Mouse (Mus musculus): ENCODE measurements around the gene 9230112D13Rik. TPM values are rescaled to one million over a fixed set of nuclear protein-coding genes. Genes with fewer than 3 reads are reported as not detected.

Gene 9230112D13Rik
- total and polyA plus RNA-seq, 2 experiments from 2014 or later, result not detected

- H3K4me1 ChIP-seq (ENCODE audit: control insufficient read depth, insufficient read depth), result 0 out of 2 replicates have a peak, but pooled peaks cover 4% of the 10 kb centered on the region
- H3K9me3 ChIP-seq (replicated peaks; ENCODE audit: control insufficient read depth, low read length), result no peaks in the 10 kb centered on the region
- no peak overlapping the region for H3K27ac ChIP-seq (ENCODE audit: low read depth)
- no peak for TF ChIP-seq EP300 (IDR thresholded peaks at IDR 0.05; ENCODE audit: low read depth)
- TF ChIP-seq CTCF (IDR thresholded peaks at IDR 0.05; ENCODE audit: low read depth), result no peak
- ATAC-seq (ENCODE audit: insufficient read depth, low read depth), result no peak
- H3K4me3 ChIP-seq (ENCODE audit: low read depth, low read length), result no peak overlapping the region
- H3K36me3 ChIP-seq (replicated peaks; ENCODE audit: control insufficient read depth, insufficient read depth, low read length), result no peaks in the 10 kb centered on the region
- no peak overlapping the region for H3K9ac ChIP-seq (replicated peaks; ENCODE audit: low read depth, low read length)
- no peak overlapping the region for H3K4me2 ChIP-seq (ENCODE audit: low read depth, low read length)
- WGBS, result 62% methylated on average over 11 of the region's 11 CpGs
- no peak for DNase-seq (ENCODE audit: low spot score)
- H3K27me3 ChIP-seq (ENCODE audit: control insufficient read depth, insufficient read depth, low read length), result peaks cover 16% of the 10 kb centered on the region
Observed at GRCm38 (mm10) chr14:34511901-34512300, 10.7 kb downstream of the 9230112D13Rik start.

DNA sequence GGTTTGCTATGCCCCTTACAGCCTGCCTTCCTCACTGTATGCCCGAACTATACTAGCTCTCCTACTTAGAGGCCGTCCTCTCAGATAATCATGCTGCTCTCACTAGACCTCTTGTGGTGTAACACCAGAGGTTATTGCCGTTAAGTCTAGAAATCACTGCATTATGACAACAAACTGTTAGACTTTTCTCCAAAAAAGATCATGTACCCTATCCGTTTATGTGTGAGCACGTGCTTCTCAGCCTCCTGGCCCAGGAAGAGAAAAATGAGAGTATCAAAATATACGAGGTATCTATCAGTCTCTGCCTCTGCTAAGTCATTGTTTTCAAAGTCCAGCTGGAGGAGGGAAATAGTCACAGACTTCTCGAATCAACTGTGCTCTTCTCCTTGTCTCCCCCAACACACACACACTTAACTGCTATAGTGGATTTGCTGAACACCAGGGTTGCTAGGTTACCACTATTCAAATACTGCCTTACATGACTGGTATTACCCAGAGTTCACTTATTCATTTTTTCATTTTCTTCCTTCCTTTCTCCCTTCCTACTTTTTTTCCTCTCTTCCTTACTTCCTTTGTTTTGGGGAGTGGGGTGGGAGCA, 13.7 kb downstream of the 9230112D13Rik start:
- Histone ChIP-seq H3K27me3 (ENCODE audit: control insufficient read depth, insufficient read depth, low read length) (peaks cover 19% of the 10 kb centered on the region), H3K4me2 (ENCODE audit: low read depth, low read length) (peak overlapping the region; percentile 22; the same call in 1 of the 2 replicates), H3K9ac (replicated peaks; ENCODE audit: low read depth, low read length) (no peak overlapping the region), H3K4me1 (ENCODE audit: control insufficient read depth, insufficient read depth) (peaks cover 22% of the 10 kb centered on the region), H3K9me3 (replicated peaks; ENCODE audit: control insufficient read depth, low read length) (no peaks in the 10 kb centered on the region), H3K36me3 (replicated peaks; ENCODE audit: control insufficient read depth, insufficient read depth, low read length) (no peaks in the 10 kb centered on the region), H3K4me3 (ENCODE audit: low read depth, low read length) (no peak overlapping the region), H3K27ac (ENCODE audit: low read depth) (peak overlapping the region; percentile 16; the same call in 1 of the 2 replicates)
- no peak for DNase-seq (ENCODE audit: low spot score)
- 19% methylated on average over 7 of the region's 7 CpGs for WGBS
- ATAC-seq (ENCODE audit: insufficient read depth, low read depth), result no peak
- TF ChIP-seq EP300 (IDR thresholded peaks at IDR 0.05; ENCODE audit: low read depth) (no peak), CTCF (IDR thresholded peaks at IDR 0.05; ENCODE audit: low read depth) (no peak)

GRCm38 (mm10) chr14:34508187-34508840, 14.3 kb downstream of the 9230112D13Rik start:
- no peaks in the 10 kb centered on the region for H3K9me3 ChIP-seq (replicated peaks; ENCODE audit: control insufficient read depth, low read length)
- H3K4me2 ChIP-seq (ENCODE audit: low read depth, low read length), result peak overlapping the region; percentile 22; the same call in 1 of the 2 replicates
- peak overlapping the region; percentile 16 for H3K27ac ChIP-seq (ENCODE audit: low read depth)
- DNase-seq (ENCODE audit: low spot score) (no peak), ATAC-seq (ENCODE audit: insufficient read depth, low read depth) (no peak)
- H3K4me3 ChIP-seq (ENCODE audit: low read depth, low read length), result no peak overlapping the region
- TF ChIP-seq CTCF (IDR thresholded peaks at IDR 0.05; ENCODE audit: low read depth) (no peak), EP300 (IDR thresholded peaks at IDR 0.05; ENCODE audit: low read depth) (no peak)
- H3K9ac ChIP-seq (replicated peaks; ENCODE audit: low read depth, low read length), result no peak overlapping the region
- H3K36me3 ChIP-seq (replicated peaks; ENCODE audit: control insufficient read depth, insufficient read depth, low read length), result no peaks in the 10 kb centered on the region
- peaks cover 27% of the 10 kb centered on the region for H3K4me1 ChIP-seq (ENCODE audit: control insufficient read depth, insufficient read depth)
- H3K27me3 ChIP-seq (ENCODE audit: control insufficient read depth, insufficient read depth, low read length), result peaks cover 18% of the 10 kb centered on the region
- WGBS, result 35% methylated on average over 4 of the region's 4 CpGs

DNA sequence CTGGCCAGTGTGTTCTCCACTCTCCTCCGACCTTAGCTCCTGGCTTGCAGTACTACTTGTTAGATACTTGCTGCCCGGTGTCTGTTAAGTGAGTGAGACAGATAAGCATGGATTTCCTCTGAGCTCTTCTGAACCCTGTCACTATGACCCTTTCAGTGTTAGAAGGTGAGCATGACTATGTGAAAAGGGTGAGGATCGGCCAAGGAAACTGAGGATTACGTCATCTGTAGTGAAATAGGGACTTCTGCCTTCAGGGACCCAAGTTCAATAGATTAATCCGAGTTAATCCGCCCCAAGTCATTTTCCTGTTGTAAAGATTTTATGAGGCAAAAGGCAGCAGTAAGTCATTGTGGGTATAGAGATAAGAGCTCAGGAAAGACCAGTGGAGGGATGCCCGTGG, 17.3 kb downstream of the 9230112D13Rik start:
- H3K9ac ChIP-seq (replicated peaks; ENCODE audit: low read depth, low read length), result no peak overlapping the region
- H3K4me2 ChIP-seq (ENCODE audit: low read depth, low read length), result no peak overlapping the region
- peak overlapping the region; percentile 65 for H3K27ac ChIP-seq (ENCODE audit: low read depth)
- peaks cover 27% of the 10 kb centered on the region for H3K4me1 ChIP-seq (ENCODE audit: control insufficient read depth, insufficient read depth)
- H3K36me3 ChIP-seq (replicated peaks; ENCODE audit: control insufficient read depth, insufficient read depth, low read length), result no peaks in the 10 kb centered on the region
- WGBS, result 32% methylated on average over 7 of the region's 7 CpGs
- H3K4me3 ChIP-seq (ENCODE audit: low read depth, low read length), result no peak overlapping the region
- no peak for DNase-seq (ENCODE audit: low spot score)
- no peaks in the 10 kb centered on the region for H3K9me3 ChIP-seq (replicated peaks; ENCODE audit: control insufficient read depth, low read length)
- peaks cover 13% of the 10 kb centered on the region for H3K27me3 ChIP-seq (ENCODE audit: control insufficient read depth, insufficient read depth, low read length)
- ATAC-seq (ENCODE audit: insufficient read depth, low read depth), result no peak
- TF ChIP-seq EP300 (IDR thresholded peaks at IDR 0.05; ENCODE audit: low read depth), result no peak
- no peak for TF ChIP-seq CTCF (IDR thresholded peaks at IDR 0.05; ENCODE audit: low read depth)

- 70% methylated on average over 5 of the region's 5 CpGs for WGBS
- H3K27ac ChIP-seq (ENCODE audit: low read depth), result peak overlapping the region; percentile 100
- DNase-seq (ENCODE audit: low spot score) (no peak), ATAC-seq (ENCODE audit: insufficient read depth, low read depth) (no peak)
- H3K9ac ChIP-seq (replicated peaks; ENCODE audit: low read depth, low read length), result no peak overlapping the region
- no peaks in the 10 kb centered on the region for H3K9me3 ChIP-seq (replicated peaks; ENCODE audit: control insufficient read depth, low read length)
- H3K4me3 ChIP-seq (ENCODE audit: low read depth, low read length), result no peak overlapping the region
- peaks cover 33% of the 10 kb centered on the region for H3K4me1 ChIP-seq (ENCODE audit: control insufficient read depth, insufficient read depth)
- peaks cover 13% of the 10 kb centered on the region for H3K27me3 ChIP-seq (ENCODE audit: control insufficient read depth, insufficient read depth, low read length)
- no peaks in the 10 kb centered on the region for H3K36me3 ChIP-seq (replicated peaks; ENCODE audit: control insufficient read depth, insufficient read depth, low read length)
- no peak overlapping the region for H3K4me2 ChIP-seq (ENCODE audit: low read depth, low read length)
- no peak for TF ChIP-seq CTCF (IDR thresholded peaks at IDR 0.05; ENCODE audit: low read depth)
- TF ChIP-seq EP300 (IDR thresholded peaks at IDR 0.05; ENCODE audit: low read depth), result 0 out of 2 replicates have a peak, but pooled peaks have one; percentile 25
Observed at GRCm38 (mm10) chr14:34504377-34504776, 18.2 kb downstream of the 9230112D13Rik start.

Data from heart, postnatal 0 days (tissue).